29 mouse cellular contexts compared by ENCODE assay signal in genomic region chr6:55223986-55224385, GRCm38 (mm10). TPM values are rescaled to one million over a fixed set of nuclear protein-coding genes. Genes with fewer than 3 reads are reported as not detected.
"Had no signal": no experiment of that assay in that cellular context is flagged by ENCODE, and none has a peak within 500 bp of the region (broad histone marks: within the 10 kb centered on the region; RNA-seq: fewer than 3 reads in every experiment).

No protein-coding gene starts in this region.

- DNase-seq: cerebellum, adult 8-10 months; cerebellum, adult 9-10 months; cerebellum, adult 9-11 months; cerebellum, postnatal 10 days; cerebellum, postnatal 14 days; cerebellum, postnatal 25 days; cerebellum, postnatal 36 days; embryo, embryonic 11 days; forebrain, postnatal 0 days; gastrocnemius, adult 2 months; gastrocnemius, postnatal 10 days; gastrocnemius, postnatal 14 days; gastrocnemius, postnatal 25 days; gastrocnemius, postnatal 36 days had no signal

- H3K4me3 ChIP-seq: embryonic facial prominence, embryonic 10.5 days; embryonic facial prominence, embryonic 12.5 days; embryonic facial prominence, embryonic 13.5 days; embryonic facial prominence, embryonic 15.5 days; erythroblast, embryonic 14.5 days; forebrain, embryonic 10.5 days; forebrain, embryonic 12.5 days; forebrain, embryonic 13.5 days; forebrain, embryonic 15.5 days; gastrocnemius, adult 2 months; heart, adult 2 months had no signal

- H3K27ac ChIP-seq: embryonic facial prominence, embryonic 10.5 days; embryonic facial prominence, embryonic 12.5 days; embryonic facial prominence, embryonic 13.5 days; embryonic facial prominence, embryonic 15.5 days; forebrain, embryonic 10.5 days; forebrain, embryonic 12.5 days; forebrain, embryonic 13.5 days; forebrain, embryonic 15.5 days; gastrocnemius, adult 2 months; heart, adult 2 months had no signal

- H3K9ac ChIP-seq: embryonic facial prominence, embryonic 12.5 days; embryonic facial prominence, embryonic 13.5 days; embryonic facial prominence, embryonic 15.5 days; forebrain, embryonic 12.5 days; forebrain, embryonic 13.5 days; forebrain, embryonic 15.5 days; forebrain, postnatal 0 days had no signal

- H3K4me2 ChIP-seq: embryonic facial prominence, embryonic 12.5 days; embryonic facial prominence, embryonic 13.5 days; embryonic facial prominence, embryonic 15.5 days; forebrain, embryonic 12.5 days; forebrain, embryonic 13.5 days; forebrain, embryonic 15.5 days had no signal

- H3K4me1 ChIP-seq: embryonic facial prominence, embryonic 10.5 days; embryonic facial prominence, embryonic 12.5 days; embryonic facial prominence, embryonic 13.5 days; embryonic facial prominence, embryonic 15.5 days; forebrain, embryonic 10.5 days; forebrain, embryonic 12.5 days; forebrain, embryonic 13.5 days; forebrain, embryonic 15.5 days had no signal

- ATAC-seq: forebrain, embryonic 13.5 days; forebrain, embryonic 14.5 days; forebrain, embryonic 15.5 days; forebrain, embryonic 16.5 days; forebrain, postnatal 0 days had no signal

- H3K27me3 ChIP-seq: embryonic facial prominence, embryonic 12.5 days; embryonic facial prominence, embryonic 13.5 days; embryonic facial prominence, embryonic 15.5 days; forebrain, embryonic 12.5 days; forebrain, embryonic 13.5 days; forebrain, embryonic 15.5 days had no signal

- H3K9me3 ChIP-seq: embryonic facial prominence, embryonic 10.5 days; embryonic facial prominence, embryonic 12.5 days; embryonic facial prominence, embryonic 13.5 days; embryonic facial prominence, embryonic 15.5 days; forebrain, embryonic 10.5 days; forebrain, embryonic 12.5 days; forebrain, embryonic 13.5 days; forebrain, embryonic 15.5 days had no signal

RNA-seq across cellular contexts. Expression of gene Inmt, which starts 49.1 kb away (rescaled TPM):
- total RNA-seq: common myeloid progenitor, adult 5-6 weeks; forebrain, postnatal 0 days; gastrocnemius, postnatal 4 days; granulocyte monocyte progenitor cell, adult 5-6 weeks had no signal
- polyA plus RNA-seq: erythroblast, embryonic 14.5 days; forebrain, embryonic 13.5 days; forebrain, embryonic 14.5 days; forebrain, embryonic 15.5 days; forebrain, embryonic 16.5 days; forebrain, postnatal 0 days had no signal
